Mouse (Mus musculus): ENCODE results near the gene Atn1. TPM values are rescaled to one million over a fixed set of nuclear protein-coding genes. Genes with fewer than 3 reads are reported as not detected.

Gene Atn1
- total and polyA plus RNA-seq, 2 experiments from 2014 or later = 6.0 to 8.5 TPM

- no peak overlapping the region for H3K4me3 ChIP-seq (ENCODE audit: low read depth, low read length)
- H3K36me3 ChIP-seq (replicated peaks; ENCODE audit: control insufficient read depth, insufficient read depth, low read length) = no peaks in the 10 kb centered on the region
- H3K4me2 ChIP-seq (ENCODE audit: low read depth, low read length) = no peak overlapping the region
- no peaks in the 10 kb centered on the region for H3K9me3 ChIP-seq (replicated peaks; ENCODE audit: control insufficient read depth, low read length)
- ATAC-seq (ENCODE audit: insufficient read depth, low read depth) = no peak
- H3K4me1 ChIP-seq (ENCODE audit: control insufficient read depth, insufficient read depth) = peaks cover 3% of the 10 kb centered on the region; the same call in 1 of the 2 replicates
- no peak overlapping the region for H3K27ac ChIP-seq (ENCODE audit: low read depth)
- no peak for DNase-seq (ENCODE audit: low spot score)
- 58% methylated on average over 8 of the region's 8 CpGs for WGBS
- no peaks in the 10 kb centered on the region for H3K27me3 ChIP-seq (ENCODE audit: control insufficient read depth, insufficient read depth, low read length)
- H3K9ac ChIP-seq (replicated peaks; ENCODE audit: low read depth, low read length) = no peak overlapping the region
- no peak for TF ChIP-seq CTCF (IDR thresholded peaks at IDR 0.05; ENCODE audit: low read depth)
- TF ChIP-seq EP300 (IDR thresholded peaks at IDR 0.05; ENCODE audit: low read depth) = no peak
These were observed 26.2 kb downstream of the Atn1 start for GRCm38 (mm10) chr6:124729850-124730705.

- TF ChIP-seq EP300 (IDR thresholded peaks at IDR 0.05; ENCODE audit: low read depth) (no peak), CTCF (IDR thresholded peaks at IDR 0.05; ENCODE audit: low read depth) (no peak)
- Histone ChIP-seq H3K9ac (replicated peaks; ENCODE audit: low read depth, low read length) (no peak overlapping the region), H3K4me3 (ENCODE audit: low read depth, low read length) (no peak overlapping the region), H3K36me3 (replicated peaks; ENCODE audit: control insufficient read depth, insufficient read depth, low read length) (no peaks in the 10 kb centered on the region), H3K27ac (ENCODE audit: low read depth) (no peak overlapping the region), H3K27me3 (ENCODE audit: control insufficient read depth, insufficient read depth, low read length) (no peaks in the 10 kb centered on the region), H3K4me1 (ENCODE audit: control insufficient read depth, insufficient read depth) (peaks cover 3% of the 10 kb centered on the region; the same call in 1 of the 2 replicates), H3K9me3 (replicated peaks; ENCODE audit: control insufficient read depth, low read length) (no peaks in the 10 kb centered on the region), H3K4me2 (ENCODE audit: low read depth, low read length) (no peak overlapping the region)
- 77% methylated on average over 10 of the region's 10 CpGs for WGBS
- no peak for DNase-seq (ENCODE audit: low spot score)
- ATAC-seq (ENCODE audit: insufficient read depth, low read depth) = no peak
These were observed 27.7 kb downstream of the Atn1 start for GRCm38 (mm10) chr6:124728621-124729020.

- no peak overlapping the region for H3K4me2 ChIP-seq (ENCODE audit: low read depth, low read length)
- no peaks in the 10 kb centered on the region for H3K9me3 ChIP-seq (replicated peaks; ENCODE audit: control insufficient read depth, low read length)
- 0 out of 2 replicates have a peak, but pooled peaks cover 6% of the 10 kb centered on the region for H3K4me1 ChIP-seq (ENCODE audit: control insufficient read depth, insufficient read depth)
- no peak for TF ChIP-seq EP300 (IDR thresholded peaks at IDR 0.05; ENCODE audit: low read depth)
- TF ChIP-seq CTCF (IDR thresholded peaks at IDR 0.05; ENCODE audit: low read depth) = no peak
- DNase-seq (ENCODE audit: low spot score) (no peak), ATAC-seq (ENCODE audit: insufficient read depth, low read depth) (no peak)
- no peak overlapping the region for H3K27ac ChIP-seq (ENCODE audit: low read depth)
- no peaks in the 10 kb centered on the region for H3K27me3 ChIP-seq (ENCODE audit: control insufficient read depth, insufficient read depth, low read length)
- H3K36me3 ChIP-seq (replicated peaks; ENCODE audit: control insufficient read depth, insufficient read depth, low read length) = no peaks in the 10 kb centered on the region
- no peak overlapping the region for H3K9ac ChIP-seq (replicated peaks; ENCODE audit: low read depth, low read length)
- 84% methylated on average over 10 of the region's 10 CpGs for WGBS
- H3K4me3 ChIP-seq (ENCODE audit: low read depth, low read length) = no peak overlapping the region
These were observed 31.9 kb downstream of the Atn1 start for GRCm38 (mm10) chr6:124724472-124724871.

DNA sequence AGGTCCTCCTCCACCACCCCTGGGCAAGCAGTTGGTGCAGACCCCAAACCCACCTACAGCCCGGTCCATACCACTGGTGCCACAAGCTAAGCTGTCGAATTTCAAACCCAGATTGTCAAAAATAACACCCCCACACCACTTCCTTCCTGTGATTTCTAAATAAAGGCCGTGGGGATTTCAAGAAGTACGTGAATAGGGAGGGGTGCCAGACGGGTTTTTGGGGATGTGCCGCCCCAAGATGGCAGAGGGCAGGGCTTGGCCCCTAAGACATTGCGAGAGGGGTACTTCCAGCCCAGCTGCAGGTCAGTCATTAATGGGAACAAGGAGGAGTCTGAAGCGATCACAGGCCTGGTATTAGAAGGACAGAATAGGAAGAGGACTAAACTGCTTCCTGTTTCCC lies 32.8 kb downstream of the Atn1 start:
- H3K4me3 ChIP-seq (ENCODE audit: low read depth, low read length) = no peak overlapping the region
- no peaks in the 10 kb centered on the region for H3K27me3 ChIP-seq (ENCODE audit: control insufficient read depth, insufficient read depth, low read length)
- 65% methylated on average over 8 of the region's 8 CpGs for WGBS
- H3K27ac ChIP-seq (ENCODE audit: low read depth) = no peak overlapping the region
- H3K4me2 ChIP-seq (ENCODE audit: low read depth, low read length) = no peak overlapping the region
- TF ChIP-seq CTCF (IDR thresholded peaks at IDR 0.05; ENCODE audit: low read depth) = no peak
- TF ChIP-seq EP300 (IDR thresholded peaks at IDR 0.05; ENCODE audit: low read depth) = no peak
- no peaks in the 10 kb centered on the region for H3K9me3 ChIP-seq (replicated peaks; ENCODE audit: control insufficient read depth, low read length)
- no peaks in the 10 kb centered on the region for H3K36me3 ChIP-seq (replicated peaks; ENCODE audit: control insufficient read depth, insufficient read depth, low read length)
- peaks cover 10% of the 10 kb centered on the region for H3K4me1 ChIP-seq (ENCODE audit: control insufficient read depth, insufficient read depth)
- H3K9ac ChIP-seq (replicated peaks; ENCODE audit: low read depth, low read length) = no peak overlapping the region
- no peak for ATAC-seq (ENCODE audit: insufficient read depth, low read depth)
- DNase-seq (ENCODE audit: low spot score) = no peak

GRCm38 (mm10) chr6:124722876-124723473 lies 33.3 kb downstream of the Atn1 start:
- Histone ChIP-seq H3K27me3 (ENCODE audit: control insufficient read depth, insufficient read depth, low read length) (no peaks in the 10 kb centered on the region), H3K4me1 (ENCODE audit: control insufficient read depth, insufficient read depth) (peaks cover 10% of the 10 kb centered on the region), H3K27ac (ENCODE audit: low read depth) (no peak overlapping the region), H3K4me3 (ENCODE audit: low read depth, low read length) (no peak overlapping the region), H3K36me3 (replicated peaks; ENCODE audit: control insufficient read depth, insufficient read depth, low read length) (no peaks in the 10 kb centered on the region), H3K9me3 (replicated peaks; ENCODE audit: control insufficient read depth, low read length) (no peaks in the 10 kb centered on the region), H3K4me2 (ENCODE audit: low read depth, low read length) (no peak overlapping the region), H3K9ac (replicated peaks; ENCODE audit: low read depth, low read length) (no peak overlapping the region)
- DNase-seq (ENCODE audit: low spot score) = peak; percentile 54
- TF ChIP-seq CTCF (IDR thresholded peaks at IDR 0.05; ENCODE audit: low read depth) (peak; percentile 12; the same call in 1 of the 2 replicates), EP300 (IDR thresholded peaks at IDR 0.05; ENCODE audit: low read depth) (no peak)
- WGBS = 49% methylated on average over 6 of the region's 6 CpGs
- peak; percentile 54; the same call in 1 of the 2 replicates for ATAC-seq (ENCODE audit: insufficient read depth, low read depth)

All from heart, postnatal 0 days (tissue).